Mouse (Mus musculus): Measurements from ENCODE around the gene Cuedc1.
A peak's percentile ranks its signal among the peaks of the same experiment; 100 is the strongest.

- TF ChIP-seq CTCF (IDR thresholded peaks at IDR 0.05; ENCODE audit: low read depth) (no peak), EP300 (IDR thresholded peaks at IDR 0.05; ENCODE audit: low read depth) (peak; percentile 91; the same call in 1 of the 2 replicates)
Observed at GRCm38 (mm10) chr11:88158842-88159246, 61.0 kb downstream of the Cuedc1 start.
